Mouse (Mus musculus) erythroblast, embryonic 14.5 days (primary cell): Measurements from ENCODE around the gene Foxp1.

Experiments used
- GATA1 ChIP-seq: IDR thresholded peaks from 2 replicates; pipeline ENCODE4 v1.6.1; 2012; ENCODE audit warnings: low read length, inconsistent platforms, mixed read lengths
- TAL1 ChIP-seq: IDR thresholded peaks from 3 replicates; pipeline ENCODE4 v1.6.1; 2012; ENCODE audit warnings: low read length, inconsistent platforms, mixed read lengths

DNA sequence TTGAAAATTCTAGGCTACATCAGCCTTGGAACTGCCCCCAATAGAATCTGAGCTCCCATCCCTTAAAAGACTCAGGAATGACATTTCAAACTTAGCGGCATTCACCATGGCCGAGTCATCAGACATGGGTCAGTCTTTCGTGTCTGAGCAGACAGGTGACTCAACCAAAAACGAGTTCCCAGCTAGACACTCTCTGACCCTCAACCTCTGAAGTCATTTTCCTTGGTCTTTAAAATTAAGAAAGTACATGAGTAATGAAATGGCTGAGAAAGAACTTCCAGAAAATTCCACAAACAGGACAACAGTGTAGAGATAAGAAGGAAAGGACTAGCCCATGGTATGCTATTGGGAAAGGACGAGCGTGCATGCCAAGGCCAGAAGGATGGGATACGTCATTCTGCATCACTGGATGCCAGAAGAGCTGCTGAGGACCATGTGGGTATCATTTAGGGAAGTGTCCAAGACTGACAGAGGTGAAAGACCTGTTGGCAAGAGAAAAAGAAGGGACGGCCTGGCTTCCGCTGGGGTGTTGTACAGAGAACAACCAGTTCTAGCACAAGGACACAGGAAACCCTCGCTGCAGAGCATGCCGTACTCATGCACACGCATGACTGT lies 75.6 kb downstream of the Foxp1 start:
- TF ChIP-seq GATA1: no peak
- no peak for TF ChIP-seq TAL1
